Mouse (Mus musculus) right cerebral cortex, postnatal 36 days (tissue): ENCODE results near the gene Psmg3.

Experiments used
- DNase-seq, 2 experiments: peaks; one replicate each; pipeline ENCODE4 v3.0.0; 2022; ENCODE audit warnings: low spot score in 2 of 2, mixed read lengths in 1 of 2

Psmg3 gene

GRCm38 (mm10) chr5:139794137-139794536 lies 32.5 kb downstream of the Psmg3 start:
- DNase-seq: no peak

- no peak for DNase-seq
Observed at GRCm38 (mm10) chr5:139793338-139794089, 33.2 kb downstream of the Psmg3 start.

- DNase-seq: no peak
Observed at GRCm38 (mm10) chr5:139792966-139793337, 33.7 kb downstream of the Psmg3 start.

GRCm38 (mm10) chr5:139792159-139792775 lies 34.4 kb downstream of the Psmg3 start:
- DNase-seq: no peak

- DNase-seq: peak; percentile 90
Observed at GRCm38 (mm10) chr5:139791227-139792158, 35.2 kb downstream of the Psmg3 start, which contains the start of gene Mafk. TSS of gene Mafk (plus strand) at chr5:139791513.

- DNase-seq: no peak
Observed at GRCm38 (mm10) chr5:139789466-139789865, 37.2 kb downstream of the Psmg3 start.

- no peak for DNase-seq
Observed at GRCm38 (mm10) chr5:139781406-139781805, 45.3 kb downstream of the Psmg3 start.

GRCm38 (mm10) chr5:139776966-139777365 lies 49.7 kb downstream of the Psmg3 start:
- DNase-seq: no peak

- DNase-seq: peak; percentile 94 to 96
Observed at GRCm38 (mm10) chr5:139775216-139775926, 51.3 kb downstream of the Psmg3 start, which contains the start of gene Ints1. TSS of gene Ints1 (minus strand) at chr5:139775674.
